Mouse (Mus musculus) bone marrow, adult 2 months (tissue): ENCODE results near the gene Pcbp1.

Experiments used
- CTCF ChIP-seq: fragments of 200-500 bp; IDR thresholded peaks from 2 replicates; pipeline ENCODE4 v1.5.1; 2011; ENCODE audit warnings: low read length, control low read depth; ENCODE audit not compliant: control insufficient read depth, insufficient read depth
- POLR2A ChIP-seq: fragments of 200-500 bp; IDR thresholded peaks from 2 replicates; pipeline ENCODE4 v1.6.1; 2011; ENCODE audit warnings: low read depth, mild to moderate bottlenecking, control low read depth, low read length, borderline replicate concordance; ENCODE audit not compliant: control insufficient read depth

GRCm38 (mm10) chr6:86497071-86497815, 28.9 kb downstream of the Pcbp1 start:
- TF ChIP-seq CTCF = no peak
- no peak for TF ChIP-seq POLR2A
